ENCODE assay signal across 8 mouse cellular contexts in genomic region chr10:56106333-56106995, GRCm38 (mm10). TPM values are rescaled to one million over a fixed set of nuclear protein-coding genes. Genes with fewer than 3 reads are reported as not detected.
DNase-seq lines count a peak whose midpoint lies in the region; ATAC-seq and TF ChIP-seq lines count a peak whose summit lies in the region.

TSS of gene Msl3l2 (plus strand) at chr10:56106917.

- peak; percentile 81 for DNase-seq in cerebellum, adult 11-12 months
- peak; percentile 73 for DNase-seq in heart, postnatal 25 days (ENCODE audit: low spot score)
- peak; percentile 94 for DNase-seq in layer of hippocampus, adult 11-12 months (ENCODE audit: low spot score)
- peak; percentile 85 for DNase-seq in liver, postnatal 0 days

- no peak within 1 kb of the TSS for H3K4me3 ChIP-seq in ES-Bruce4 (ENCODE audit: low read depth, low read length)
- H3K4me3 ChIP-seq in forebrain, embryonic 16.5 days (replicated peaks; ENCODE audit: low read length): peak within 1 kb of the TSS; percentile 21
- H3K4me3 ChIP-seq in liver, postnatal 0 days (ENCODE audit: low read depth, low read length): peak within 1 kb of the TSS; percentile 53
- peak within 1 kb of the TSS; percentile 5; the same call in 1 of the 2 replicates for H3K4me3 ChIP-seq in neural tube, embryonic 14.5 days (ENCODE audit: low read depth, low read length)
- peak within 1 kb of the TSS; percentile 87 for H3K4me3 ChIP-seq in testis, adult 2 months (ENCODE audit: control insufficient read depth, low read depth, low read length)

- 30% methylated on average over 18 of the region's 18 CpGs for WGBS in forebrain, embryonic 16.5 days
- 26% methylated on average over 18 of the region's 18 CpGs for WGBS in liver, postnatal 0 days (ENCODE audit: insufficient replicate concordance)
- 27% methylated on average over 18 of the region's 18 CpGs for WGBS in neural tube, embryonic 14.5 days

- H3K9ac ChIP-seq in ES-Bruce4 (ENCODE audit: low read depth, poor library complexity, severe bottlenecking): no peak within 1 kb of the TSS
- H3K9ac ChIP-seq in forebrain, embryonic 16.5 days (replicated peaks; ENCODE audit: low read depth, low read length): no peak within 1 kb of the TSS
- peak within 1 kb of the TSS; percentile 63 for H3K9ac ChIP-seq in liver, postnatal 0 days (replicated peaks)
- no peak within 1 kb of the TSS for H3K9ac ChIP-seq in neural tube, embryonic 14.5 days (replicated peaks; ENCODE audit: low read depth, low read length)

- H3K27ac ChIP-seq in ES-Bruce4 (ENCODE audit: insufficient read depth, low read length): no peak within 1 kb of the TSS
- H3K27ac ChIP-seq in forebrain, embryonic 16.5 days (ENCODE audit: low read length): no peak within 1 kb of the TSS
- peak within 1 kb of the TSS; percentile 41 for H3K27ac ChIP-seq in liver, postnatal 0 days (ENCODE audit: low read depth)
- no peak within 1 kb of the TSS for H3K27ac ChIP-seq in neural tube, embryonic 14.5 days (ENCODE audit: low read depth, low read length)
- peak within 1 kb of the TSS; percentile 90 for H3K27ac ChIP-seq in testis, adult 2 months (ENCODE audit: control insufficient read depth, insufficient read depth, low read depth, low read length)

- no peak for TF ChIP-seq EP300 in ES-Bruce4 (IDR thresholded peaks at IDR 0.05; ENCODE audit: insufficient read depth, low read depth, low read length)
- peak; percentile 60; the same call in 1 of the 2 replicates for TF ChIP-seq EP300 in liver, postnatal 0 days (IDR thresholded peaks at IDR 0.05; ENCODE audit: low read depth)

- ATAC-seq in forebrain, embryonic 16.5 days: peak; percentile 79
- peak; percentile 96 for ATAC-seq in liver, postnatal 0 days
- peak; percentile 70; the same call in 1 of the 2 replicates for ATAC-seq in neural tube, embryonic 14.5 days (ENCODE audit: low read depth)

- no peaks in the 10 kb centered on the region for H3K27me3 ChIP-seq in ES-Bruce4 (ENCODE audit: control insufficient read depth, insufficient read depth, low read length, poor library complexity, severe bottlenecking)
- H3K27me3 ChIP-seq in forebrain, embryonic 16.5 days (replicated peaks; ENCODE audit: control insufficient read depth, insufficient read depth, low read length): no peaks in the 10 kb centered on the region
- H3K27me3 ChIP-seq in liver, postnatal 0 days (ENCODE audit: insufficient read depth, low read length): no peaks in the 10 kb centered on the region
- H3K27me3 ChIP-seq in neural tube, embryonic 14.5 days (ENCODE audit: control insufficient read depth, insufficient read depth, low read length): no peaks in the 10 kb centered on the region
- H3K27me3 ChIP-seq in testis, adult 2 months (ENCODE audit: control insufficient read depth, insufficient read depth, low read length): no peaks in the 10 kb centered on the region

- intact Hi-C loops in heart, postnatal 25 days (cut with DNase I): loop anchor here (2.0 to 5.0 kb wide), 2 partner anchors 121 to 232 kb away; partner anchors contain the start of gene Tbc1d32

- TF ChIP-seq CTCF in ES-Bruce4 (IDR thresholded peaks at IDR 0.05; ENCODE audit: low read depth, low read length): peak; percentile 39
- TF ChIP-seq CTCF in liver, postnatal 0 days (IDR thresholded peaks at IDR 0.05; ENCODE audit: low read depth): peak; percentile 78
- peak; percentile 58; the same call in 1 of the 2 replicates for TF ChIP-seq CTCF in testis, adult 2 months (IDR thresholded peaks at IDR 0.05; ENCODE audit: control insufficient read depth, insufficient read depth, insufficient replicate concordance, low read depth, low read length)

- no peaks in the 10 kb centered on the region for H3K36me3 ChIP-seq in ES-Bruce4 (ENCODE audit: control insufficient read depth, insufficient read depth, low read length, poor library complexity, severe bottlenecking)
- H3K36me3 ChIP-seq in forebrain, embryonic 16.5 days (ENCODE audit: control insufficient read depth, insufficient read depth): no peaks in the 10 kb centered on the region
- H3K36me3 ChIP-seq in liver, postnatal 0 days (replicated peaks; ENCODE audit: insufficient read depth, low read length): no peaks in the 10 kb centered on the region
- H3K36me3 ChIP-seq in neural tube, embryonic 14.5 days (ENCODE audit: control insufficient read depth, insufficient read depth, low read length): no peaks in the 10 kb centered on the region
- no peaks in the 10 kb centered on the region for H3K36me3 ChIP-seq in testis, adult 2 months (ENCODE audit: control insufficient read depth, insufficient read depth, low read length)

- H3K4me2 ChIP-seq in forebrain, embryonic 16.5 days (ENCODE audit: low read length): peak within 1 kb of the TSS; percentile 31
- peak within 1 kb of the TSS; percentile 69 for H3K4me2 ChIP-seq in liver, postnatal 0 days (ENCODE audit: low read depth, low read length)
- H3K4me2 ChIP-seq in neural tube, embryonic 14.5 days (ENCODE audit: low read depth, low read length): peak within 1 kb of the TSS; percentile 11

- H3K4me1 ChIP-seq in ES-Bruce4 (ENCODE audit: control insufficient read depth, insufficient read depth, low read length): no peaks in the 10 kb centered on the region
- no peaks in the 10 kb centered on the region; the same call in 1 of the 2 replicates for H3K4me1 ChIP-seq in forebrain, embryonic 16.5 days (replicated peaks; ENCODE audit: control insufficient read depth, insufficient read depth, low read length)
- H3K4me1 ChIP-seq in liver, postnatal 0 days (ENCODE audit: insufficient read depth): peaks cover 4% of the 10 kb centered on the region; the same call in 1 of the 2 replicates
- no peaks in the 10 kb centered on the region for H3K4me1 ChIP-seq in neural tube, embryonic 14.5 days (ENCODE audit: control insufficient read depth, insufficient read depth, low read length)
- H3K4me1 ChIP-seq in testis, adult 2 months (ENCODE audit: control insufficient read depth, insufficient read depth, low read length): peaks cover 5% of the 10 kb centered on the region

- no peak for TF ChIP-seq POLR2A in ES-Bruce4 (IDR thresholded peaks at IDR 0.05; ENCODE audit: insufficient read depth, low read length)
- TF ChIP-seq POLR2A in testis, adult 2 months (IDR thresholded peaks at IDR 0.05; ENCODE audit: control insufficient read depth, low read depth, low read length): no peak

- H3K9me3 ChIP-seq in ES-Bruce4 (replicated peaks; ENCODE audit: control insufficient read depth, insufficient read depth, low read length, poor library complexity, severe bottlenecking): no peaks in the 10 kb centered on the region
- H3K9me3 ChIP-seq in forebrain, embryonic 16.5 days (ENCODE audit: control insufficient read depth, low read length): no peaks in the 10 kb centered on the region
- no peaks in the 10 kb centered on the region for H3K9me3 ChIP-seq in liver, postnatal 0 days (ENCODE audit: low read length)
- no peaks in the 10 kb centered on the region for H3K9me3 ChIP-seq in neural tube, embryonic 14.5 days (ENCODE audit: control insufficient read depth, low read length)

RNA-seq across cellular contexts. Expression of gene Msl3l2, which starts in this region (rescaled TPM):
- 2.0 and 2.4 TPM in 2 replicates for polyA plus RNA-seq in ES-Bruce4 (2011; ENCODE audit: insufficient read depth, insufficient read length, low read depth, missing spikeins)
- polyA plus RNA-seq in forebrain, embryonic 16.5 days (2015; fragmentation: Nextera tagmentation; extraction: Ambion mirVana): 10.8 TPM in 2 replicates
- 1 to 10 TPM; 2.2 to 2.5 TPM for total RNA-seq in heart, postnatal 25 days (2021)
- 0.80 and 0.96 TPM in 2 replicates for polyA plus RNA-seq in liver, postnatal 0 days (2015; fragmentation: Nextera tagmentation; extraction: Ambion mirVana)
- 10.7 and 10.9 TPM in 2 replicates for polyA plus RNA-seq in neural tube, embryonic 14.5 days (2014; fragmentation: Nextera tagmentation; extraction: Ambion mirVana)
- polyA plus RNA-seq in testis, adult 2 months (2012; rRNA removed): 71.3 and 76.1 TPM in 2 replicates

Comparison
In these comparisons a context has a peak if more than half of its experiments do, and no peak if none do; other contexts are left out.
1. Peak in DNase-seq, ATAC-seq, H3K4me3 ChIP-seq, H3K27ac ChIP-seq, H3K9ac ChIP-seq and H3K4me2 ChIP-seq in liver, postnatal 0 days; RNA of the gene not detected or under 1 TPM.
2. H3K4me2 ChIP-seq: peak in every context shown above with its lines; median percentile 69 in liver, postnatal 0 days; 31 in forebrain, embryonic 16.5 days; 11 in neural tube, embryonic 14.5 days.